Mouse (Mus musculus) liver, embryonic 11.5 days (tissue): Measurements from ENCODE around the gene Aadacl4. TPM values are rescaled to one million over a fixed set of nuclear protein-coding genes. Genes with fewer than 3 reads are reported as not detected.
"Not testable (repeated sequence)": the region's sequence is repeated elsewhere in the genome, so short reads cannot be mapped to it uniquely, and the experiment has no call there.

ENCODE experiments used
- ATAC-seq: fragments of 200-750 bp; cut with Nextera tagmentation; replicated peaks from 2 replicates; pipeline ENCODE4 v1.8.0; 2017; ENCODE audit warnings: moderate number of reproducible peaks, mild to moderate bottlenecking, moderate TSS enrichment, moderate library complexity; ENCODE audit not compliant: low FRiP score
- DNase-seq: peaks from one replicate; pipeline ENCODE4 v3.0.0-alpha.2; 2017; ENCODE audit warnings: low spot score
- H3K27ac ChIP-seq: fragments of 300-500 bp; sonication (generic); 2 replicates; pipeline ENCODE4 v1.5.1; 2014; ENCODE audit warnings: mild to moderate bottlenecking, low read depth, low read length, control low read depth
- H3K27me3 ChIP-seq: fragments of 300-500 bp; sonication (generic); replicated peaks from 2 replicates; pipeline ENCODE4 v1.6.1; 2014; ENCODE audit warnings: low read length, mixed read lengths; ENCODE audit not compliant: control insufficient read depth, insufficient read depth
- H3K36me3 ChIP-seq: fragments of 300-500 bp; sonication (generic); 2 replicates; pipeline ENCODE4 v1.6.1; 2014; ENCODE audit warnings: mild to moderate bottlenecking, low read length, moderate library complexity, mixed read lengths; ENCODE audit not compliant: control insufficient read depth, insufficient read depth
- H3K4me1 ChIP-seq: fragments of 300-500 bp; sonication (generic); replicated peaks from 2 replicates; pipeline ENCODE4 v1.6.1; 2014; ENCODE audit warnings: low read length, mixed read lengths; ENCODE audit not compliant: control insufficient read depth, insufficient read depth
- H3K4me2 ChIP-seq: fragments of 300-500 bp; sonication (generic); 2 replicates; pipeline ENCODE4 v1.6.1; 2014; ENCODE audit warnings: mild to moderate bottlenecking, control low read depth, moderate library complexity
- H3K4me3 ChIP-seq: fragments of 300-500 bp; sonication (generic); 2 replicates; pipeline ENCODE4 v1.5.1; 2014; ENCODE audit warnings: low read depth, low read length, control low read depth
- H3K9ac ChIP-seq: fragments of 300-500 bp; sonication (generic); 2 replicates; pipeline ENCODE4 v1.6.1; 2014; ENCODE audit warnings: low read depth, low read length, control low read depth
- H3K9me3 ChIP-seq: fragments of 300-500 bp; sonication (generic); 2 replicates; pipeline ENCODE4 v1.6.1; 2016; ENCODE audit warnings: low read length, inconsistent platforms, mixed read lengths; ENCODE audit not compliant: control insufficient read depth
- WGBS: fragments of 180-500 bp; shearing (Covaris S2); extraction: QIAGEN DNeasy Blood & Tissue Kit; methylation state at CpG from one replicate; pipeline ENCODE4 v1.1.7; 2014; 5-methylcytosine and 5-hydroxymethylcytosine counted together
- polyA plus RNA-seq: library from polyadenylated mRNA; unstranded; fragments of >200 nt; fragmentation: Nextera tagmentation; extraction: Ambion mirVana; gene quantifications from 2 replicates; pipeline ENCODE4 v1.2.1, GENCODE M21; 2014

The Aadacl4 gene
- not detected in 2 replicates for polyA plus RNA-seq

GRCm38 (mm10) chr4:144613407-144613806 is at the start of gene Aadacl4:
Gene Aadacl4 (plus strand): TSS chr4:144613707.
- H3K27ac ChIP-seq: no peak within 1 kb of the TSS
- no peaks in the 10 kb centered on the region for H3K27me3 ChIP-seq
- ATAC-seq (no peak), DNase-seq (no peak)
- no peak within 1 kb of the TSS for H3K9ac ChIP-seq
- no peaks in the 10 kb centered on the region for H3K4me1 ChIP-seq
- peaks cover 11% of the 10 kb centered on the region for H3K9me3 ChIP-seq
- 53% methylated on average over 1 of the region's 1 CpGs for WGBS
- no peak within 1 kb of the TSS for H3K4me2 ChIP-seq
- no peaks in the 10 kb centered on the region for H3K36me3 ChIP-seq
- no peak within 1 kb of the TSS for H3K4me3 ChIP-seq

GRCm38 (mm10) chr4:144565034-144565433 is 48.5 kb upstream of the Aadacl4 start, which contains the start of gene Gm13124:
Gene Gm13124 (minus strand): TSS chr4:144565134.
- WGBS: 78% methylated on average over 1 of the region's 1 CpGs
- no peaks in the 10 kb centered on the region for H3K4me1 ChIP-seq
- H3K27ac ChIP-seq: no peak within 1 kb of the TSS
- H3K9ac ChIP-seq: no peak within 1 kb of the TSS
- ATAC-seq (no peak), DNase-seq (no peak)
- no peaks in the 10 kb centered on the region for H3K36me3 ChIP-seq
- H3K4me3 ChIP-seq: no peak within 1 kb of the TSS
- no peaks in the 10 kb centered on the region for H3K9me3 ChIP-seq
- no peak within 1 kb of the TSS for H3K4me2 ChIP-seq
- H3K27me3 ChIP-seq: no peaks in the 10 kb centered on the region

GRCm38 (mm10) chr4:144567752-144568151 is 45.8 kb upstream of the Aadacl4 start:
- Histone ChIP-seq H3K9ac (no peak overlapping the region), H3K9me3 (no peaks in the 10 kb centered on the region), H3K4me1 (no peaks in the 10 kb centered on the region), H3K4me2 (no peak overlapping the region), H3K4me3 (no peak overlapping the region), H3K27ac (no peak overlapping the region), H3K27me3 (no peaks in the 10 kb centered on the region), H3K36me3 (no peaks in the 10 kb centered on the region)
- DNase-seq: no peak
- no peak for ATAC-seq

GRCm38 (mm10) chr4:144586207-144586606 is 27.3 kb upstream of the Aadacl4 start:
- H3K4me2 ChIP-seq, H3K9ac ChIP-seq: not testable (repeated sequence)
- 75% methylated on average over 12 of the region's 16 CpGs for WGBS

GRCm38 (mm10) chr4:144592790-144593189 is 20.7 kb upstream of the Aadacl4 start:
- ATAC-seq (no peak), DNase-seq (no peak)
- H3K36me3 ChIP-seq: no peaks in the 10 kb centered on the region
- H3K4me1 ChIP-seq: no peaks in the 10 kb centered on the region
- H3K27ac ChIP-seq: no peak overlapping the region
- no peak overlapping the region for H3K4me3 ChIP-seq
- H3K9me3 ChIP-seq: no peaks in the 10 kb centered on the region
- no peaks in the 10 kb centered on the region for H3K27me3 ChIP-seq
- no peak overlapping the region for H3K9ac ChIP-seq
- H3K4me2 ChIP-seq: no peak overlapping the region

More at GRCm38 (mm10) chr4:144586207-144586606, 27.3 kb upstream of the Aadacl4 start:
- 0 out of 2 replicates have a peak, but pooled peaks have one; percentile 3 for ATAC-seq
- H3K27ac ChIP-seq, H3K36me3 ChIP-seq, H3K4me1 ChIP-seq, H3K9me3 ChIP-seq, DNase-seq, H3K27me3 ChIP-seq, H3K4me3 ChIP-seq: not testable (repeated sequence)

- no peaks in the 10 kb centered on the region for H3K36me3 ChIP-seq
- no peak overlapping the region for H3K4me3 ChIP-seq
- no peak overlapping the region for H3K4me2 ChIP-seq
- no peaks in the 10 kb centered on the region for H3K27me3 ChIP-seq
- no peak for ATAC-seq
- no peak overlapping the region for H3K9ac ChIP-seq
- H3K27ac ChIP-seq: no peak overlapping the region
- DNase-seq: no peak
- whole genome bisulfite sequencing: 50% methylated on average over 1 of the region's 1 CpGs
- peaks cover 13% of the 10 kb centered on the region for H3K9me3 ChIP-seq
- no peaks in the 10 kb centered on the region for H3K4me1 ChIP-seq
Measured at GRCm38 (mm10) chr4:144614586-144614985, 1.1 kb downstream of the Aadacl4 start.

- H3K4me3 ChIP-seq: no peak overlapping the region
Measured at GRCm38 (mm10) chr4:144638263-144638662, 24.8 kb downstream of the Aadacl4 start.

More at GRCm38 (mm10) chr4:144638263-144638662, 24.8 kb downstream of the Aadacl4 start:
- H3K4me2 ChIP-seq: no peak overlapping the region
- no peaks in the 10 kb centered on the region for H3K4me1 ChIP-seq
- no peak overlapping the region for H3K27ac ChIP-seq
- H3K9me3 ChIP-seq: peaks cover 3% of the 10 kb centered on the region
- no peaks in the 10 kb centered on the region for H3K27me3 ChIP-seq
- ATAC-seq (no peak), DNase-seq (no peak)
- no peaks in the 10 kb centered on the region for H3K36me3 ChIP-seq
- no peak overlapping the region for H3K9ac ChIP-seq

Other genes with a start within 250 kb of the Aadacl4 start
- not detected in 2 replicates for gene Pramef20, start 235.8 kb upstream of the Aadacl4 start, polyA plus RNA-seq
- gene Pramef12, start 205.2 kb upstream of the Aadacl4 start, polyA plus RNA-seq: 0.09 TPM in 1 of 2 replicates, not detected in the other
- not detected in 2 replicates for gene 1700012P22Rik, start 174.9 kb upstream of the Aadacl4 start, polyA plus RNA-seq
- not detected in 2 replicates for gene Gm9944, start 160.4 kb upstream of the Aadacl4 start, polyA plus RNA-seq
- not detected in 2 replicates for gene Aadacl3, start 150.0 kb upstream of the Aadacl4 start, polyA plus RNA-seq
- gene 9430007A20Rik, start 93.9 kb upstream of the Aadacl4 start, polyA plus RNA-seq: not detected in 2 replicates
- not detected in 2 replicates for gene Gm13124, start 48.6 kb upstream of the Aadacl4 start, polyA plus RNA-seq
- not detected in 2 replicates for gene Gm436, start 72.7 kb downstream of the Aadacl4 start, polyA plus RNA-seq
- not detected in 2 replicates for gene Gm13178, start 107.7 kb downstream of the Aadacl4 start, polyA plus RNA-seq
- not detected in 2 replicates for gene Gm438, start 172.9 kb downstream of the Aadacl4 start, polyA plus RNA-seq